Mouse (Mus musculus) layer of hippocampus, adult 8-10 months (tissue): ENCODE data around the gene Rabgef1. TPM values are rescaled to one million over a fixed set of nuclear protein-coding genes. Genes with fewer than 3 reads are reported as not detected.

Source experiments
- total RNA-seq, 4 experiments: library from RNA; stranded (reverse); gene quantifications; 2 replicates each; pipeline ENCODE4 v1.2.4; 2022

The Rabgef1 gene
- total RNA-seq, 4 experiments from 2014 or later, result 48.9 to 51.9 (median 49.3) TPM

Other genes with a start within 250 kb of the Rabgef1 start
- 10 to 100 TPM; 43.6 to 50.2 (median 45.9) TPM for gene Vkorc1l1, start 229.8 kb upstream of the Rabgef1 start, total RNA-seq
- 10 to 100 TPM; 11.2 to 60.7 (median 28.9) TPM for gene Gusb, start 168.7 kb upstream of the Rabgef1 start, total RNA-seq
- gene Asl, start 142.6 kb upstream of the Rabgef1 start, total RNA-seq, result 10 to 100 TPM; 18.9 to 38.2 (median 26.3) TPM
- 10 to 100 TPM; 31.8 to 38.2 (median 35.6) TPM for gene Crcp, start 142.5 kb upstream of the Rabgef1 start, total RNA-seq
- gene Tpst1, start 98.5 kb upstream of the Rabgef1 start, total RNA-seq, result 10 to 100 TPM; 41.3 to 54.4 (median 48.8) TPM
- gene Kctd7, start 26.9 kb upstream of the Rabgef1 start, total RNA-seq, result 10 to 100 TPM; 11.4 to 18.4 (median 12.8) TPM
- gene Tmem248, start 45.3 kb downstream of the Rabgef1 start, total RNA-seq, result 10 to 100 TPM; 40.7 to 43.8 (median 41.8) TPM
- 10 to 100 TPM; 74.0 to 79.4 (median 77.6) TPM for gene Sbds, start 83.7 kb downstream of the Rabgef1 start, total RNA-seq
- gene Tyw1, start 83.8 kb downstream of the Rabgef1 start, total RNA-seq, result 10 to 100 TPM; 15.4 to 19.8 (median 16.6) TPM
- 100 to 1,000 TPM; 127 to 148 (median 137) TPM for gene Caln1, start 197.7 kb downstream of the Rabgef1 start, total RNA-seq
- gene A330070K13Rik, start 212.8 kb downstream of the Rabgef1 start, total RNA-seq, result 1 to 10 TPM; 1.3 to 4.0 (median 1.9) TPM